Mouse (Mus musculus) lung, postnatal 4 days (tissue): ENCODE results near the gene Zmpste24.

Source experiments
- DNase-seq, 2 experiments: peaks; one replicate each; pipeline ENCODE4 v3.0.0; 2021

The Zmpste24 gene

GRCm38 (mm10) chr4:121031440-121031839 lies 66.6 kb downstream of the Zmpste24 start:
- no peak for DNase-seq

- DNase-seq = no peak
Observed at GRCm38 (mm10) chr4:121029632-121030031, 68.4 kb downstream of the Zmpste24 start.

- peak; percentile 55 to 70 for DNase-seq
Observed at GRCm38 (mm10) chr4:121028659-121029392, 69.2 kb downstream of the Zmpste24 start.

GRCm38 (mm10) chr4:121028146-121028545 lies 69.9 kb downstream of the Zmpste24 start:
- DNase-seq = no peak

GRCm38 (mm10) chr4:121025681-121026080 lies 72.4 kb downstream of the Zmpste24 start:
- peak in 1 of 2 experiments; percentile 14 for DNase-seq

GRCm38 (mm10) chr4:121023941-121024340 lies 74.1 kb downstream of the Zmpste24 start:
- DNase-seq = peak; percentile 66 to 84

- DNase-seq = no peak
Observed at GRCm38 (mm10) chr4:121023464-121023863, 74.6 kb downstream of the Zmpste24 start.

GRCm38 (mm10) chr4:121021911-121022310 lies 76.1 kb downstream of the Zmpste24 start:
- no peak for DNase-seq

- no peak for DNase-seq
Observed at GRCm38 (mm10) chr4:121020040-121020790, 77.8 kb downstream of the Zmpste24 start.

- no peak for DNase-seq
Observed at GRCm38 (mm10) chr4:121018250-121018649, 79.8 kb downstream of the Zmpste24 start.

- DNase-seq = peak; percentile 99
Observed at GRCm38 (mm10) chr4:121016928-121017657, 80.9 kb downstream of the Zmpste24 start, which contains the start of gene Smap2. Gene Smap2, minus strand, starts transcription at chr4:121017247.

- peak in 1 of 2 experiments; percentile 21 for DNase-seq
Observed at GRCm38 (mm10) chr4:121016021-121016898, 81.8 kb downstream of the Zmpste24 start.

GRCm38 (mm10) chr4:121015268-121015659 lies 82.8 kb downstream of the Zmpste24 start:
- no peak for DNase-seq

GRCm38 (mm10) chr4:121014594-121015267 lies 83.3 kb downstream of the Zmpste24 start:
- no peak for DNase-seq

GRCm38 (mm10) chr4:121010770-121011549 lies 87.1 kb downstream of the Zmpste24 start:
- no peak for DNase-seq
